Mouse (Mus musculus): ENCODE data around the gene Nebl. TPM values are rescaled to one million over a fixed set of nuclear protein-coding genes. Genes with fewer than 3 reads are reported as not detected.
A peak's percentile ranks its signal among the peaks of the same experiment; 100 is the strongest.

Gene Nebl
- total RNA-seq, 2 experiments from 2014 or later: 456 TPM

DNA sequence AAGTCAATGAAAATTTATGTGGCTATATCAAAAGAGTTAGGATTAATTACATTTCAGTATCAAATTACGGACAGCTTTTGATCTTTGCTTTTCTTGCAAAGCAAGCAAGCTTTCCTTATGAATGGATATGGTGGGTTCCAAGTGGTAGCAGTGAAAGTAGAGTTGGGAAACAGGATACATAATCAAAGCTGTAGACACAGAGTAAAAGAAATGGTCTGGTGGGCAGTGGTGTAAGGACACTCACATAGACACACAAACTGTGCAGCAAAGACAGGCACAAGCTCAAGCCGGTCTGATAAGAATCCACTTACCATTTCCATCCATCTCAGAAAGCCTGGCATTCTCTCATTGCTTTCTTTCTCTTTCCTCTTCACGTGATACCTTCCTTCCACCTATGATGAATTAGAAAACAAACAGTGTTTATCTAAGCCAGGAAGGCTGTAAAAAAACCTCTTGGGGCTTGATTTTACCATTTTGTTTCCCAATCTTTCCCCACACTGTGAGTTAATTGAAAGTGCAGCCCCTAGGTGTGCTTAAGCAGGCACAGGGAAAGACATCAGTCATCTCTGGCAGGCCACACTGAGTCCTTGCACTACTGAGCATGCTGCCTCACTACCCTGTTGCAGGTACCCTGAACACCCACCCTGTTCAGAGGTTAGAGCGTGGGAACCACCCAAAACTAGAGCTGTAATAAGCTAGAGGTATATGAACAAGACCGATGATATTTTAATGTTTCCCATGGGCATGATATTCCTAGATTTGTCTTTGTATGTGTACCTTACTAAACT is 205.3 kb downstream of the Nebl start:
- DNase-seq: no peak
- intact Hi-C loops (cut with DNase I): no loop called here

DNA sequence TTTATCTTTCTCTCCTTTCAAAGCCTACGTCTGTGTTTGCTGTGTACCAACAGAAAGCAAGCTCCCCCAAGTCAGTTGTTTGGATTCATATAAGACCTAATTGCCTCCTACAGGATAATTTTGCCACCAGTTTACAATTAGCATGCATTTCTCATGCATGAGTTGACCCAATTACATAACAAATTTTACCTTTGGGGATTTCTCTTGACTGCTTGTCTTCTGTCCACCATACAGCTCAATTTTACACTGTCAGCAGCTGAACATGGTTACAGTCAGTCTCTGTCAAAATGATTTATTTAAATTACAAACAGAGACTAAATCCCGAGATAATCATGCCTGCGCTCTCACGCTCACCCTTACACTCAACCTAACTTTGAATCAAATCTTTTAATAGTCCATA is 206.1 kb downstream of the Nebl start:
- DNase-seq: no peak
- intact Hi-C loops (cut with DNase I): no loop called here

DNA sequence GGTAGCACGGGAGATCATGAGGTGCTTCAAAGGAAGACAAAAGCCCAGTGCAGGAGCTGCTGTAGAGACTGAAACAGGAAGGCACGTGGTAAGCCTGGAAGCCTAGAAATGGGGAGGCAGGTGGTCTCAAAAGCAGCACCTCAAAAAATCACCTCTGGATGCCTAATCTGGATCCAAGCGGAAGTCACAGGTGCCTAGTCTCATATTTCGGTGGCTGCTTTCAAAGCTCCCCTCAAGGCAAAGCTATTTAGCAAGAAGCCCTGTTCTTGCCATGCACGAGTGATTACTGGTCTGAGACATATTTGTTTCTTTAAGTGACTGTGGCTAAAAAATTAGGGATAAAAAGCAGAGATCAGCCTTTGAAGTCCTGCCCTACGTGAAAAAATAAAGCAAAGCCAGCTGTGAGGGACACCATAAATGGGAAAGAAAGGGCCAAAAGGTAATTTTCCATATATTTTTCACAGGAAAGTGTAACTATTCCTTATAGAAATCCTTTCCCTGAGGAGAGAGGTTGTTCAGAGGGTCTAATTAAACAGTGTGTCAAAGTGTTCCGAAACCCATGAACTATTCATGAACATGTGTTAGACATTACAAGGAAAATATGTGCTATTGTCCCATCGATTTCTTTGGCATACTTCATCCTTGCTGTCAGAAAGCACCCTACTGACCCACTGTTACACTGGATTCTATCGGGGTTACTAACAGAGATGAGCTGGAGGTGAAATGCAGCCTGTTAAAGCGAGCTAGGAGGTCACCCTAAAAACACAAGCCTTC is 206.9 kb downstream of the Nebl start:
- intact Hi-C loops (cut with DNase I): loop anchor here (5.0 kb wide), 1 partner anchor 62 kb away; no protein-coding TSS in a partner anchor
- peak; percentile 41 to 43 for DNase-seq

DNA sequence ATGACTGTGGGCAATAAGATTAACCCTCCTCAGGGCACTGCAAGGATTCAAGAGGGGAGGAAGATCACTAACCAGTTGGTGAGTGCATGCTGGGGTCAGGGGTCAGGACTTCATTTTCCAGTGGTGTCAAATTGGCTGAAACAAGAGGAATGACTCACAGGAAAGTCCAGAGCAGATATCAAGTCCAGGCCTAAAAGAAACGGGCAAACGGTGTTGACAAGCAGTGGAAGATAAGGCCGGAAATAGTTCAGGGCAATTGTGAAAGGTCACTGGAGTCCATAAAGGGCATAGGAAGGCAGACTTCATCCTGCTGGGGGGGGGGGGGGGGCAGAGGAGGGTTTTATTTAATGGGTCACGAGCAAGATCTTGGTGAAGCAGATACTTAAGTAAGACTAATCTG is 207.5 kb downstream of the Nebl start:
- DNase-seq: peak; percentile 64 to 65
- intact Hi-C loops (cut with DNase I): loop anchor here (5.0 kb wide), 1 partner anchor 61 kb away; no protein-coding TSS in a partner anchor

DNA sequence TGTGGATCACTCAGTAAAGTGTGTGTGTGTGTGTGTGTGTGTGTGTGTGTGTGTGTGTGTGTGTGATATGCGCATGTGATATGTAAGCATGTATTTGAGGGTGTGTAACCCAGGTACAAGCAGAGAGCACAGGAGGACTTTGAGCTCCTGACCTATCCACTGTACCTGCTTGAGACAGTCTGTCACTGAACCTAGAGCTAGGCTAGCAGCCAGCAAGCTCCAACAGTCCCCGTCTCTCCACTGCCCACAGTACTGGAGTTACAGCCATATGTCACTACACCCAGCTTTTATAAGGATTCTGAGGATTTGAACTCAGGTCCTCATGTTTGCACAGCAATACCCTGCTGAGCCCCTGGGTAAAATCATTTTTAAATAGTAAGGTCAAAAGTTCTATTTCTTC is 215.6 kb downstream of the Nebl start:
- intact Hi-C loops (cut with DNase I): no loop called here
- DNase-seq: no peak

DNA sequence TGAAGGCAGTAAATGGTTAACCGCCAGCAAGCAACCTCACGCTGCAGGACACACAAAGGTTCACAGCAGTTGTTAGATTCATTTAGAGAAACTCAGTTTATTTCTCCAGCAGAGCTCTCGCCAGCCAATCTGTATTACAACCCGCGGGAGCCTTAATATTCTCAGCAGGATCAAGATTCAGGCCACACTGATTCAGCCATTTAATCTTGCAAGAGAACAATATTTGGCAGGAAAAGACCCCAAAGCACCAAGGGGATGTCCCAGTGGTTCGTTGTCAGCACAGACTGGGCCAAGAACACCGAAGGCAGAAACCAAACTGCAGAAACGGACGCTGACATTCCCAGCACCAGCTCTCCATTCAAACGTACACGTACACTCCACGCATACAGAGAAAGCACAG is 216.5 kb downstream of the Nebl start:
- DNase-seq: no peak

DNA sequence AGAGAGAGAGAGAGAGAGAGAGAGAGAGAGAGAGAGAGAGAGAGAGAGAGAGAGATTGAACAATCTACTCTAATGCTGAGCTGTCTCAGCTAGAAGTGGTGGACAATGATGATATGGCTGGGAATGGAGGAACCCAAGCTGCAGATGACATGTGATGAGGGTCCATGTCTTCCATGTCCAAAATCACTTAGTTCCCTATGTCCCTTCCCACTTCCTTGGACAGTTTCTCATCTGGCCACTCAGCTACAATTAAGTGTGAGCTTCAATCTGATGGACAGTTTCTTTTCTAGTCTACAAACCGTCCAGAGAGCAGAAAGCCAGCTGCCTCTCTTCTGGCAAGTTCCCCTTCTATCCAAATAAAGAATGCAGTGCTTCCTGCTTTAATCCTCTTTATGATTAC is 221.3 kb downstream of the Nebl start:
- intact Hi-C loops (cut with DNase I): no loop called here
- no peak for DNase-seq

More for the DNA sequence above, 216.5 kb downstream of the Nebl start:
- intact Hi-C loops (cut with DNase I): no loop called here

DNA sequence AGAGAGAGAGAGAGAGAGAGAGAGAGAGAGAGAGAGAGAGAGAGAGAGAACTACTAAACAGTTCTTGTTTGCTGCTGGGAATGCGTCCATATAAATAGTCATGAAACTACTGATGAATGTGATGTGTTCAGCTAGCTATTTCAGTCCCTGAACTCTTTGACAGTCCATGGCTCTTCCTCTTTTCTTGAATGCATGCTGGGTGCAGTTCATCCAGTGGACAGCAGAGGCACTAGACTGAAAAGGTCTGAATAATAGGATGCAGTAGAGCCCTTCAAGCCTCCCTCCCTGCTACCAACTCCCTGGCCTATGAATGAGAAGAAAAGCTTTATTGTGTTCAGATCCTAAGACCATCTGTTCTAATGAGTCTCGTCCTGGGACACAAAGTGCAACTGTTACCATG is 223.9 kb downstream of the Nebl start:
- DNase-seq: no peak
- intact Hi-C loops (cut with DNase I): no loop called here

DNA sequence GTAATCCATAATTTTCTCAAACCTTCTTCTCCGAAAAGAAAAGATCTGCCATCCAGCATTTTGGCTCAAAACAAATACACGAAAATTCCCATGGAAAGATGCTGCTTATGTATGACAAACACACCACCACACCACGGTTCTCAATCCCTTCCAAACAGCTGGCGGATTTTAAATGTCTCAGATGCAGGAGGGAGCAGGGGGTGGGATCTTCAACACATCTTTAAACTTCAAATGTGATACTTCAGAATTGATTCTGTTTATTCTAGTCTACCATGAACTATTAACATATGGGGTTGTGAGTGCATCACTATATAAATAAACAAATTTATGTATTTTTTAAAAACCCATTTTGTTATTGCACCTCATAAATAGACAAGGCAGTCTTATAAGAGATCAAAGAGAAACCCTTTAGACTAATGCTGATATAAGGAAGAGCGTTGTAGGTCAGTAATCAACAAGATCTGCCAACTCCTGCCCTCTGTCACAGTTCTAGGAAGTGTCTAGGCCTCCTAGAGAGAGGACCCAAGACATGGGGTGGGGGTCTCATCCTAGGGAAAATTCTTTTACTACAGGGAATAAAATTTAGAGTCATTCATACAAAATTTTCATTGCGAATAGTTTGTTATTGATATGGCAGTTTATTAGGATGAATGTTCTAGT is 227.0 kb downstream of the Nebl start:
- no peak for DNase-seq
- intact Hi-C loops (cut with DNase I): no loop called here

DNA sequence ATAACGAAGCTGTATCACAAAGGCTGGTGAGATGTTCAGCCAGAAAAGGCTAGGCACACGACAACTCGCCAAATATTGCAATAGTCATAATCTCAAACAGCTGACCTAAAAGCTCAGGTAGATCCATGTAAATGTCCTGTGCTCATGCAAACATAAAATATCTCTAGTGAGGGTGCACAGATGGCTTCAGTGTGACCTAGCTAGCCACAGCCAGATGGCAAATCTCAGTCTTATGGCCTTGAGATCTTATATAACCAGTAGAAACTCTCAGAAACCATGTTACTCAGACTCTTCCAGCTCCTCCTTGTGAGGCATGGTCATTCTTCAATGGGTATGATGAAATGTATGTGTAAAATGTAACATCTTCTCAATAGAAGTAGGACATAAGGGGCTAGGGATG is 230.2 kb downstream of the Nebl start:
- DNase-seq: no peak
- intact Hi-C loops (cut with DNase I): no loop called here

DNA sequence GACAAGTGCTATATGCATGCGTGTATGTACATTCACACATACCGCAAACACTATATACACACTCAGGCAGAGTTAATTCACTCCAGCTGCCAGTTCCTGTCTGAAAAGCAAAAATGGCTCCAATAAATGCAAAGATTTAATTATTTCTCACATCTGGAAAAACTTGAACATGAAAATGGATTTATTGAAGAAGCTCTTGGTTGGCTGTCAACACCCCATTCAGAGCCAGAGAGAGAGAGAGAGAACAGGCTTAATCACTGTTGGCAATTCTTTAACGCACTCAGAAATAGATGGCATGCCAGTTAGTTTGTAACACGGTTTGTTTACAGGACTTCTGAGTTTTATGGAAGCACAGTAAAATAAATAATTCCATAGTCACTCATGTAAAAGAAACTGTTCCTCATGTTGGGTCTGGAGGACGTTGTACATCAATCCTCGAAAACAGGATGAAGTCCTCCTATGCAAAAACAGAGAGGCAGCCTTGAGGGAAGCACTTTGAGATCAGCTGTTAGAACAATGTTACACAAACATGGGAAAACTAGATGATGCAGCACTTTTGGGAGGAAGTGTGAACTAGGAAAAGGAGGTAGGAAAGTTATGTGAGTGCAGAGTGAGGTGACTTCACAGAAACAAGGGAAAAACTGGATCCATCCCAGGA is 265.6 kb downstream of the Nebl start:
- intact Hi-C loops (cut with DNase I): no loop called here
- no peak for DNase-seq

DNA sequence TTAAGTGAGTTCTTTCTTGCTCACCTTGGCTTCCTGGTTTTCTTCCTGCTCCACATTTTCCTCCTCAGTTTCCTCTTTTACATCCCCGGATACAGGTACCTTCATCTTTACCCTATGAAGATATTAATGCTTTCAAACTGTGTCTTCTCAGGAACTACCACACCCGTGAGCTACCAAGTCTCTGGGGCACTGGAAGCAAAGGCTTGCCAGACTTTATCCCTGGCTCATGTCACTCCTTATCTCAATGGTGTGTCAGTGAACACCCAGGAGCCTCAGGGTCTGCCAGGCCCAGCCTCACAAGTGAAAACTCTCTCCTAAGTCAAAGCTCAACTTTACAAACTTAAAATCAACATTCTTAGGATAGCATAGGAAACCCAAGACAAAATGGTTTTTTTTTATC is 270.8 kb downstream of the Nebl start:
- peak; percentile 58 to 69 for DNase-seq
- intact Hi-C loops (cut with DNase I): loop anchor here (5.0 kb wide), 1 partner anchor 62 kb away; no protein-coding TSS in a partner anchor

DNA sequence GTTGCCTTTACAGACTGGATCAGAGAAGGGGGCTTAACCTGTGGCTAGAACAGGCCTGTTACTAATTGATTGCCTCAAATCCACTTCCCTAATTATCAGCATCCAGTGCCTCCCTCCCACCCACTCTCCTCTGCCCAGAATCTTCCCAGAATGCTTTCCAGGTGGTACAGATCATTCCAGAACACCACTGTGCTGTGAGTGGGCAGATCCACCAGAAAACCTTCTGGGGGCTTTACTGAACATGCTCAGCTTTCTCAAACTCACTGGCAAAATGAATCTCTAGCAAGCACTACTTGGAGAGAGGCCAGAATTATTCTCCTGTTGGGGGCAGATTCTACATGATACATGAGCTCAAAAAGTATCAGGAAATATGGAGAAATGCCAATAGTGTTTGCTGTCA is 277.6 kb downstream of the Nebl start:
- DNase-seq: no peak
- intact Hi-C loops (cut with DNase I): no loop called here

DNA sequence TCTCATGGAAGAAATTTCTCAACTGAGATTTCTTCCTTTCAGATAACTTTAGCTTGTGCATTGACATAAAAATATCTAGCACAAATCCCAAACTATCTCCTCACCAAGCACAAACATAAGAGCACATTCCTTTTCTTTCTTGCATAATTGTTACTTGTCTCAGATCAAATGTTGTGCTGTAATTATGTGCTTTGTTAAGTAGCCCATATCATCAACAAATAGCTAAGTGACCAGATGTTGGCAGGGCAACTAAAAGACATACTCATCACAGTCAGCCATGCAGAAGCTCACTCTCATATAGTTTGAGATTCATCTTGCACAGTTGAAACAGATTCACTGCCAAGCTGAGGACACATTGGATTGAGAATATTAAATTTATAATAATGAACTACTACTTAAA is 282.9 kb downstream of the Nebl start:
- intact Hi-C loops (cut with DNase I): no loop called here
- no peak for DNase-seq

DNA sequence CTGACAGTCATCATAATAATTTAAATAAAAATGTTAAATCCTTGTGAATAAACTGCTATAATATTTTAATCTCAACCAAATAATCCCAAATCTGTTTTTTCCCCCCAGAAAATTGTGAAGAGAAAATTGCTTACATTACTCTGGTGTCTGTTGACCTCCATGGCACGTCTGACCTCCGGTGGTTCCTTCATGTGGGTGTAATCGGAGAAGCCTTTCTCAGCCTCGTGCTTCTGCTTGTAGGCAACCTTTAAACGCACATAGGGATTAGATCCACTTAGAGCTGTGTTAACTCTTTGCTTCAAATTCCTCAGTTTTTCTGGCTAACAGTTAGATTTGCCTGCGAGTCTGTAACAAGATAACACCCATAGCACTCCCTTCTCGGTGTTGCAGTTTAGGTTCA is 287.7 kb downstream of the Nebl start:
- intact Hi-C loops (cut with DNase I): no loop called here
- no peak for DNase-seq

DNA sequence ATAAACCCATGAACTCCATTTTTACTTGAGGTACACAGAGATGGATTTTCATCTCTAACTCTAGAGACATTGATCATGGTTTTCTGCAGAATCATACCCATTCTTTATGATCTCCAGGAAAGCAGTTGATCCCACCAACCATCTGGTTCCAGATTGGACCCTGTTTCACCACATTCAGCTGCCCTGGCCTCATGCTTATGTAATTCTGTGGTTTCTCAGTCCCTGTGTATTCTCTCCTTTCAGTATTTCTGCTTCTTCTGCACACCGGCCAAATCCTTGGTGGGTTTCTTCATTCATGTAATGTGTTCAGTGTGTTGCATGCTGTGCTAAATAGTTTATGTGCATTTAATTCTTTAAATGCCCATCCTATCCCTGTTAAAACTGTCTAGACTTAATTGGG is 292.9 kb downstream of the Nebl start:
- no peak for DNase-seq
- intact Hi-C loops (cut with DNase I): no loop called here

DNA sequence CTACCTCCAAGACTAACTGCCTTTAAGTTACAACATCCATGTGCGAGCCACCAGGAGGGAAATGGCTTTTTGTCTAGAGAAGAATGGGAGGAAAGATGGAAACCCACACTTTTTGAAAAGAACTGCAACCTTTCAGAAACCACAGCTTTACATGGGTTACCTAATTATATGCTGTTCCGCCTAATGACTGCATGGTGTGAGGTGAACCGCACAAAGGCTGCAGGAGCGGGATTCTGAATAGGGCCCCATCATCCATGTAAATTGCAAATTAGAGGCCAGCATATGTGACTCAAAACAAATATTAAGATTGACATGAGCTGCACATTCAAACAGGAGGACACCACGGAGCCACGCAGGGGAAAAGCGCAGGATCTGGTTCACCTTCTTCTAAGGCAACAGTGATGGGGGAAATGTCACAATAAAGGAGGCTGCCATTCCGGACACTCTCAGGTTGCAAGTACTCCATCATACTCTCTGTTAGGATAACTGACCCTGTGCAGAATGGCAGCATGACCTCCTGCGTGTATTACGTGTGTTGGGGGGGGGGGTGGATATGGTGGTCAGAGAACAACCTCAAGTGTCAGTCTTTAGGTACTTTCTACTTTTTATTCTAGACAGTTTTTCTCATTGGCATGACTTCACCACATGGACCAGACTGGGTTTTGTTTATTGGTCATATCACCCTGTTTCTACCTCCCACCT is 294.4 kb downstream of the Nebl start:
- no peak for DNase-seq
- intact Hi-C loops (cut with DNase I): no loop called here

DNA sequence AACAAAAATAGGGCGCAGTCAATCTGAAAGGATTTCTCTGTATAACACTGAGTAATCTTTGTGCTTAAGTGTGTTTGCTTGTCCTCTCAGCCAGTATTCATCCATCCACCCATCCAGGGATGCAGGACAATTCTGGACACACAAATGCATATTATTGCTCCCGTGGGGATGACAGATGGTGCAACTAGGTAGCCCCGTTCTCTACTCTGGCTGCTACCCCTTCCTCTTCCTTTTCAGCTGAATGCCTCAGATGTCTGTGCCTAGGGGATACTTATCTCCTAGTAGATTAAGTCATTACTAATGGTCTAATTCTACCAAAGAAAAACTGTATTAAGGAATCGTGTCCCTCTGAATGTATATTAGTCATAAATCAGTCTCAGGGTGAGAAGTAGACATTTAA is 296.0 kb downstream of the Nebl start:
- intact Hi-C loops (cut with DNase I): no loop called here
- no peak for DNase-seq

DNA sequence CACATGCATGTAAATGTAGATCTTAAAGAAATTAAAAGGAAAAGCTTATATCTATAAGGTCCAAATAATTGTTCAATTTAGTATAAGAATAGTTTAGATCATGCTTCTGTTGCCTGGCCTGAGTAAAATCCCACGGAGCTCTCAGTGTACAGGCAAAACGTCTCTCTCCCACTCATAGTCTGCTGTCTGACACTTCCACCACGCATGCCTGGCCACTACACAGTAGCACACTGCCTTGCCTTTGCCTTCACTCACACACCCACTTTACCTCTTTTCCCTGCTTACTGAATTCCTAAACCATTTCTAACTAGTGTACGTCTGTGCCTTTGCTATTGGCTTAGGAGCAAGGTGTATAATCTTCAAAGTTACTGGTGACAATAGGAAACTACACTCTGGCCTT is 302.2 kb downstream of the Nebl start:
- DNase-seq: no peak
- intact Hi-C loops (cut with DNase I): loop anchor here (10.0 kb wide), 2 partner anchors 216 to 1336 kb away; no protein-coding TSS in a partner anchor

DNA sequence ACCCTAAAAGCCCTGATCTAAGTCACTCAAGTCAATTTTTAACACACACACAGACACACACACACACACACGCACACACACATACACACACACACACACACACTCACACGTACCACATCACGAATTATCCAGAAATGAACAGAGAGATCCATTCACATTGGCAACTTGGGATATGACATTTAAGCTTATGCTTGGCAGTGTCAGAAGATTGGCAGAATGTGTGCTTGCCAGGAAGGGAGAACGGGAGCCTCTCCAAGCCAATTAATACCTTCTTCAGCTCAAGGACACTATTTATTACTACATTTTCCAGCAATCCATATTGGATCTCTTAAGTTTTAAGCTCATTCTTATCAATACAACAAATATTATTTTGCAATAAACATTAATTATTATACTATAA is 303.1 kb downstream of the Nebl start:
- intact Hi-C loops (cut with DNase I): loop anchor here (10.0 kb wide), 2 partner anchors 217 to 1337 kb away; no protein-coding TSS in a partner anchor

More for the DNA sequence above, 303.1 kb downstream of the Nebl start:
- DNase-seq: no peak
